ENCODE assay signal across 26 mouse cellular contexts in genomic region chr19:3994932-3995331, GRCm38 (mm10). TPM values are rescaled to one million over a fixed set of nuclear protein-coding genes. Genes with fewer than 3 reads are reported as not detected.
"Had no signal": no experiment of that assay in that cellular context is flagged by ENCODE, and none has a peak within 500 bp of the region (broad histone marks: within the 10 kb centered on the region; RNA-seq: fewer than 3 reads in every experiment).

No protein-coding gene starts in this region.

- H3K36me3 ChIP-seq: heart, embryonic 13.5 days; heart, embryonic 15.5 days; hindbrain, embryonic 13.5 days; hindbrain, embryonic 15.5 days; limb, embryonic 13.5 days; limb, embryonic 15.5 days had no signal

- H3K4me2 ChIP-seq: heart, embryonic 11.5 days; heart, embryonic 13.5 days; heart, embryonic 15.5 days; hindbrain, embryonic 13.5 days; hindbrain, embryonic 15.5 days; limb, embryonic 13.5 days; limb, embryonic 15.5 days had no signal

- H3K27me3 ChIP-seq: hindbrain, embryonic 13.5 days; hindbrain, embryonic 15.5 days; limb, embryonic 13.5 days; limb, embryonic 15.5 days had no signal

- H3K4me3 ChIP-seq: heart, adult 2 months; heart, embryonic 13.5 days; heart, embryonic 15.5 days; hindbrain, embryonic 13.5 days; hindbrain, embryonic 15.5 days; limb, embryonic 13.5 days; limb, embryonic 15.5 days had no signal

- DNase-seq: forebrain, postnatal 0 days; gastrocnemius, postnatal 14 days; gastrocnemius, postnatal 36 days; heart, adult 11 months; heart, adult 2 months; heart, postnatal 14 days; heart, postnatal 36 days; kidney, postnatal 10 days; layer of hippocampus, adult 9-11 months; layer of hippocampus, postnatal 36 days; left cerebral cortex, postnatal 4 days had no signal

- H3K9ac ChIP-seq: forebrain, postnatal 0 days; heart, embryonic 13.5 days; heart, embryonic 15.5 days; hindbrain, embryonic 13.5 days; hindbrain, embryonic 15.5 days; limb, embryonic 13.5 days; limb, embryonic 15.5 days; liver, embryonic 14.5 days had no signal

- H3K9me3 ChIP-seq: heart, embryonic 13.5 days; heart, embryonic 15.5 days; hindbrain, embryonic 13.5 days; hindbrain, embryonic 15.5 days; limb, embryonic 13.5 days; limb, embryonic 15.5 days had no signal

- ATAC-seq: forebrain, postnatal 0 days; hindbrain, postnatal 0 days; intestine, embryonic 16.5 days had no signal

- H3K27ac ChIP-seq: heart, adult 2 months; heart, embryonic 13.5 days; heart, embryonic 15.5 days; hindbrain, embryonic 13.5 days; hindbrain, embryonic 15.5 days; hindbrain, postnatal 0 days; limb, embryonic 13.5 days; limb, embryonic 15.5 days; liver, embryonic 14.5 days had no signal

RNA-seq across cellular contexts. Expression of gene Tbx10, which starts 2.4 kb away (rescaled TPM):
- polyA plus RNA-seq: forebrain, postnatal 0 days; gonadal fat pad, adult 2 months; heart, embryonic 13.5 days; heart, embryonic 15.5 days; heart, postnatal 0 days; large intestine, adult 2 months; limb, embryonic 13.5 days; limb, embryonic 15.5 days; liver, adult 2 months; liver, embryonic 16.5 days had no signal
